Mouse (Mus musculus) macrophage (primary cell): ENCODE measurements around the gene Rpl10a. TPM values are rescaled to one million over a fixed set of nuclear protein-coding genes. Genes with fewer than 3 reads are reported as not detected.

Experiments
- H3K27ac ChIP-seq: fragments of 350-480 bp; formaldehyde crosslinking; 2 replicates; pipeline ENCODE4 v1.9.0; 2021
- H3K36me3 ChIP-seq: fragments of 350-480 bp; formaldehyde crosslinking; 2 replicates; pipeline ENCODE4 v1.9.0; 2021; ENCODE audit errors: inconsistent target
- H3K4me3 ChIP-seq: fragments of 350-480 bp; formaldehyde crosslinking; 2 replicates; pipeline ENCODE4 v1.9.0; 2021; ENCODE audit errors: inconsistent target
- H3K79me2 ChIP-seq: fragments of 350-480 bp; formaldehyde crosslinking; 2 replicates; pipeline ENCODE4 v1.9.0; 2021; ENCODE audit errors: inconsistent target
- WGBS: methylation state at CpG from one replicate; pipeline ENCODE4 v1.1.7; 2026; ENCODE audit warnings: inconsistent platforms; ENCODE audit not compliant: missing documents; 5-methylcytosine and 5-hydroxymethylcytosine counted together
- polyA plus RNA-seq: library from polyadenylated mRNA; stranded (reverse); fragments of 250-400 nt; gene quantifications from 3 replicates; pipeline ENCODE4 v1.2.4, GENCODE M21; 2018; ENCODE audit warnings: inconsistent platforms

The Rpl10a gene
- polyA plus RNA-seq, 1 experiment from 2014 or later = 257 TPM

GRCm38 (mm10) chr17:28293716-28294115 is 34.6 kb upstream of the Rpl10a start:
- H3K36me3 ChIP-seq = peaks cover 6% of the 10 kb centered on the region

GRCm38 (mm10) chr17:28294449-28295333 is 33.6 kb upstream of the Rpl10a start:
- Histone ChIP-seq H3K36me3 (peaks cover 15% of the 10 kb centered on the region), H3K4me3 (no peak overlapping the region), H3K27ac (peak overlapping the region; percentile 62), H3K79me2 (no peaks in the 10 kb centered on the region; the same call in 1 of the 2 replicates)
- WGBS = 25% methylated on average over 17 of the region's 17 CpGs

More at GRCm38 (mm10) chr17:28293716-28294115, 34.6 kb upstream of the Rpl10a start:
- Histone ChIP-seq H3K27ac (peak overlapping the region; percentile 62), H3K79me2 (no peaks in the 10 kb centered on the region; the same call in 1 of the 2 replicates), H3K4me3 (no peak overlapping the region)
- WGBS = 56% methylated on average over 4 of the region's 4 CpGs

GRCm38 (mm10) chr17:28298888-28299287 is 29.4 kb upstream of the Rpl10a start:
- Histone ChIP-seq H3K4me3 (no peak overlapping the region), H3K36me3 (peaks cover 22% of the 10 kb centered on the region), H3K79me2 (no peaks in the 10 kb centered on the region), H3K27ac (no peak overlapping the region)
- 87% methylated on average over 17 of the region's 17 CpGs for WGBS

- peaks cover 22% of the 10 kb centered on the region for H3K36me3 ChIP-seq
- H3K79me2 ChIP-seq = no peaks in the 10 kb centered on the region
- WGBS = 54% methylated on average over 8 of the region's 11 CpGs
- H3K4me3 ChIP-seq = no peak overlapping the region
- no peak overlapping the region for H3K27ac ChIP-seq
Observed at GRCm38 (mm10) chr17:28299669-28300320, 28.5 kb upstream of the Rpl10a start.

- peaks cover 22% of the 10 kb centered on the region for H3K36me3 ChIP-seq
- H3K79me2 ChIP-seq = no peaks in the 10 kb centered on the region
- H3K4me3 ChIP-seq = no peak overlapping the region
- H3K27ac ChIP-seq = no peak overlapping the region
- 69% methylated on average over 9 of the region's 9 CpGs for WGBS
Observed at GRCm38 (mm10) chr17:28300323-28300722, 27.9 kb upstream of the Rpl10a start.

GRCm38 (mm10) chr17:28300850-28301249 is 27.4 kb upstream of the Rpl10a start:
- Histone ChIP-seq H3K4me3 (no peak overlapping the region), H3K79me2 (no peaks in the 10 kb centered on the region), H3K36me3 (peaks cover 22% of the 10 kb centered on the region), H3K27ac (no peak overlapping the region)
- WGBS = 87% methylated on average over 3 of the region's 3 CpGs

- peaks cover 4% of the 10 kb centered on the region; the same call in 1 of the 2 replicates for H3K36me3 ChIP-seq
- no peak overlapping the region for H3K27ac ChIP-seq
- no peaks in the 10 kb centered on the region for H3K79me2 ChIP-seq
- WGBS = 89% methylated on average over 9 of the region's 10 CpGs
- H3K4me3 ChIP-seq = no peak overlapping the region
Observed at GRCm38 (mm10) chr17:28305172-28305571, 23.1 kb upstream of the Rpl10a start.

- H3K36me3 ChIP-seq = no peaks in the 10 kb centered on the region
- WGBS = 11% methylated on average over 18 of the region's 18 CpGs
- no peaks in the 10 kb centered on the region for H3K79me2 ChIP-seq
- no peak overlapping the region for H3K4me3 ChIP-seq
- no peak overlapping the region for H3K27ac ChIP-seq
Observed at GRCm38 (mm10) chr17:28308297-28309195, 19.7 kb upstream of the Rpl10a start.

- Histone ChIP-seq H3K79me2 (peaks cover 12% of the 10 kb centered on the region; the same call in 1 of the 2 replicates), H3K27ac (no peak overlapping the region), H3K4me3 (no peak overlapping the region), H3K36me3 (peaks cover under 1% of the 10 kb centered on the region; the same call in 1 of the 2 replicates)
- WGBS = 92% methylated on average over 3 of the region's 3 CpGs
Observed at GRCm38 (mm10) chr17:28310831-28311230, 17.4 kb upstream of the Rpl10a start.

- Histone ChIP-seq H3K36me3 (peaks cover 8% of the 10 kb centered on the region; the same call in 1 of the 2 replicates), H3K4me3 (no peak overlapping the region), H3K79me2 (peaks cover 12% of the 10 kb centered on the region; the same call in 1 of the 2 replicates), H3K27ac (no peak overlapping the region)
- WGBS = 76% methylated on average over 5 of the region's 5 CpGs
Observed at GRCm38 (mm10) chr17:28311366-28312132, 16.7 kb upstream of the Rpl10a start.

- WGBS = 72% methylated on average over 5 of the region's 17 CpGs
Observed at GRCm38 (mm10) chr17:28312232-28313211, 15.7 kb upstream of the Rpl10a start.

GRCm38 (mm10) chr17:28313212-28313879 is 14.9 kb upstream of the Rpl10a start, which contains the start of gene Fance:
Gene Fance (plus strand): TSS chr17:28313519.
- WGBS = 1% methylated on average over 65 of the region's 69 CpGs
- Histone ChIP-seq H3K79me2 (peaks cover 12% of the 10 kb centered on the region; the same call in 1 of the 2 replicates), H3K27ac (peak within 1 kb of the TSS; percentile 42), H3K4me3 (peak within 1 kb of the TSS; percentile 47), H3K36me3 (peaks cover 23% of the 10 kb centered on the region)

More at GRCm38 (mm10) chr17:28312232-28313211, 15.7 kb upstream of the Rpl10a start:
- Histone ChIP-seq H3K4me3 (peak overlapping the region; percentile 44), H3K27ac (peak overlapping the region; percentile 42), H3K79me2 (peaks cover 12% of the 10 kb centered on the region; the same call in 1 of the 2 replicates), H3K36me3 (peaks cover 18% of the 10 kb centered on the region)
